Mouse (Mus musculus) natural killer cell, adult 2 months (primary cell): ENCODE measurements around the gene Psme1.

Experiments
- DNase-seq, 2 experiments: peaks; one replicate each; pipeline ENCODE4 v3.0.0; 2022; ENCODE audit warnings: low spot score in 2 of 2

Gene Psme1

DNA sequence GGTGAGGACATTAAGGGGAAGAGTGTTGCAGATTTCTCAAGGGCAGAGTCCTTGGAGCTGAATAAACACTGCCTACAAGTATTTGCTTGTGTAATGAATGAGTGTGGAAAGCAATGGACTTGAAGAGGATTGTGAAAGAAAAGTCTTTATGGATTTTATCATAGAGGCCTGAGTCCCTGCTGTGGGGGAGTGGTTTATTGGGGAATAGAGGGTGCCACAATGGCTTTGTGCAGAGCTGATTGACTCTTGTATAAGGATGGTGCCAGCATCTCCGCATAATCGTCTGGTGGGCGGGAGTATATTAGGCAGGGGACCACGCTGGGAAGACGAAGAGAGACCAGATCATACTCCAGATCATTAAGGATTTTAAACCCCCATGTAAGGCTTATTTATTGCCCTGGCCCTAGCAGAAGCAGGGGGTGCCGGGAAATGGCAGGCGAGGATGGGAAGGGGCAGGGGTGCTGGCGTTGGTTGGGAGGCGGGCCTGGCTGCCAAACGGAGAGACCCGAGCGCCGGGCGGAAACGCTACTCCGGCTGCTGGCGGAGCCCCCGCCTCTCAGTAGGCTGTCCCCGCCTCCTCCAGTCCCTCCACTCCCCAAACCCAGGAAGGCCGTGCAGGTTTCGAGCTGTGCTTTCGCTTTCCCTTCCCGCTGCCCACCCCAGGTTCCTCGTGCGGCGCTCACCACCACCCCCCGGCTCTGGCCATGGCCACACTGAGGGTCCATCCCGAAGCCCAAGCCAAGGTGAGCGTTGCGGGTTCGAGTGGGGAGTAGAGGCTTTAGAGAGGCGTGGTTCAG lies at the start of gene Psme1:
Psme1 (plus strand) TSS at position 253 of the 797 bp plus-strand sequence.
- DNase-seq: peak; percentile 75 to 76

DNA sequence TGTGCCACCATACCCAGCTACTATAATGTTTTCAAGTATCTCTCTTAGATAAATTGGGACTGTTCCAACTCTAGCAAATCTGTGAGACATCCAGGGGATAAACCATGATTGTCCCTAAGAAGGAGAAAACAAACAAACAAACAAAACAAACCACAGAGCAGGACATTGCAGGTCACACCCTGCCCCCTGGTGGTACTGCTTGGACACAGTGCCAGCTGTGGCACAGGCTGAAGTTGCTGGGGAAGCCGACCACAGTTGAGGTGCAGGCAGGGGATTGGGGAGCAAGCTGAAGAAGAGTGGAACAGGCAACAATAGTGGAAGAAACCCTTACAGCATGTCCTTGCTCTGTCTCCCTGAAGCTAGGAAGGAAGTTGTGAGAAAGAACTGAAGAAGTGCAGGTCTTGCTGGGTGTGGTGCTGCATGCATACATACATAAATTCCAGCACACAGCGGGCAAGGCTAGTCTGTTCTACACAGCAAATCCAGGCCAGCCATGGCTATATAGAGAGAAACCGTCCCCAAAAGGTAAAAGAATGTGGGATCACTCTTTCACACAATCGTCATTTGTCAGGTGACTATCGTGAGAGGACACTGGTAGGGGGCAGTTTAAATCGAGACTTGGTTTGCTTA lies 41.7 kb upstream of the Psme1 start:
- peak in 1 of 2 experiments; percentile 41 for DNase-seq

DNA sequence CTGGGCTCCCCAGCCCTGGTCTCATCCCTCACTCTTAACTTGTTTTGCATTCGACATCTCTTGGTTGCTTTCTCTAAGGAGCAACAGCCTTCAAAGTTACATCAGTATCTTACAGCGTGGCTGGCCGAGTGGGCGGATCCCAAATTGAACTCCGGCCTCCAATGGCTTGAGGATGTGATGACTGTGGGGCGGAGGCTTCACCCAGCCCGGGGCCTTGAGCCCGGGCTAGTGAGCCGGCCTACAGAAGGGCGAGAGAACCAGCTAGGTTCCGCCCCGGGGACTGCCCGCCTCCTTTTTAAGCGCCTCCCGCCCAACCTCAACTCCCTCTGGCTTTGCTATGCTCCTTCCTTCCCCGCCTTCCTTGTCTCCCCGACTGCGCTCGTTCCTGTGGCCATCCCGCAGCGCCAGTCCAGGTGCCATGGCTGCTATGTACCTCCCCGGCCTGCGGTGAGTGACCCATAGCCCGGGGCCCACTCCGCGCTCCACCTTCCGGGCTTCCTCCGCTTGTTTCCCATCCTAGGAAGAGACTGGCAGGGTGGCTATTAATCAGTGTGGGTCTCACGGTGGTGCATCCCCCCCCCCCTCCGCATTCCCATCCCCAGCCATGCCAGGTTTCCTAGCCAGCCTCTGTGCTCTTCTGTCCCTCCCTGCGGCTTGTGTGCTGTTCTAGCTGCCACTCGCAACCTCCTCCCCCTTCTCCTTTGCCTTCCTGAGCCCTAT lies 37.7 kb upstream of the Psme1 start, which contains the start of gene Pck2:
Pck2 (plus strand) TSS at position 200 of the 720 bp plus-strand sequence.
- peak; percentile 77 for DNase-seq

DNA sequence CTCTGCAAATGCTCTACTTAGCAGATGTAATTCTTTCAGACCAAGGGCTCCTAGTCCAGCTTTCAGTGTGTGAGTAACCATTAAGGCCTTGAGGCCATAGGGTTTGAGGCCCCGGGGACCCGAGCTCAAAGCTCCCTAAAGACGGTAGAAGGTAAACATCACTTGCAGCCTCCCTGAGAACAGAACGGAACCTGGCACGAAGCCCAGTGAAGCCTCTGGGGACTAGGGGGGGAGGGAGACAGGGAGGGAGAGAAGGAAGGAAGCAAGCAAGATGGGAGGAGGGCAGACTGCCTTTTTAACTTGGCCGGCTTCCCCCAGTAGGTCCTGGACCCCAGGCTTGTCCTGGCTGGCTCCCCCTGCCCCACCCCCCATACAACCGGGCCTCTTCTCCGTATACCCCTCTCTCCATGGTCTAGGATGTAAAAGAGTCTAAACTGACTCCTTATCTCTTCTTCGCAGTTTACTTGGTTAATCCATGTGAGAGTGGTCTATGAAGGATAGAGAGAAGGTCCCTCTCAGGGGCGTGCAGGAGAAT lies 37.1 kb upstream of the Psme1 start:
- DNase-seq: peak; percentile 12 to 62

DNA sequence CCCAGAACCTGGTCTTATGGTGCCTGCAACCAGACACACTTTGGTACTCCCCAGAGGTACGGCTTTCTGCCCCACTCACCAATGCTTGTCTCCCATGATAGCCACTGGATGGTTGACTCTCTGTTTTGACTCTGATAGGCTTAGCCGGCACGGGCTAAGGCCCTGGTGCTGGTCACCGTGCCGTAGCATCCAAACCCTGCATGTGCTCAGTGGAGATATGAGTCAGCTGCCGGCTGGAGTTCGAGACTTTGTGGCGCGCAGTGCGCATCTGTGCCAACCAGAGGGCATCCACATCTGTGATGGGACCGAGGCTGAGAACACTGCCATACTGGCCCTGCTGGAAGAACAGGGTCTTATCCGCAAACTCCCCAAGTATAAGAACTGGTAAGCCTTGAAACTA lies 35.7 kb upstream of the Psme1 start:
- DNase-seq: no peak

DNA sequence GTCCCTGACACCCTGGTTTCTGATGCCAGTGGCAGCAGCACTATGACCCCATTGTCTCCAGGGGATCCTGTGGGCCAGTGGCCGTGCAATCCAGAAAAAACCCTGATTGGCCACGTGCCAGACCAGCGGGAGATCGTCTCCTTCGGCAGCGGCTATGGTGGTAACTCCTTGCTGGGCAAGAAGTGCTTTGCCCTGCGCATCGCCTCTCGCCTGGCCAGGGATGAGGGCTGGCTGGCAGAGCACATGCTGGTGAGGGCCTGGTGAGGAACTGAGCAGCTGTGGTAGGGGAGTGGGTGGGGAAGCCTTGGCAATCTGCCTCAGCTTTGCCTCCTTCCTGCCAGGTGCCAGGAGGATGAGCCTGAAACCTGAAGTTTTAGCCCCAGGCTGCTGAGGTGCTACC lies 33.6 kb upstream of the Psme1 start:
- DNase-seq: no peak

DNA sequence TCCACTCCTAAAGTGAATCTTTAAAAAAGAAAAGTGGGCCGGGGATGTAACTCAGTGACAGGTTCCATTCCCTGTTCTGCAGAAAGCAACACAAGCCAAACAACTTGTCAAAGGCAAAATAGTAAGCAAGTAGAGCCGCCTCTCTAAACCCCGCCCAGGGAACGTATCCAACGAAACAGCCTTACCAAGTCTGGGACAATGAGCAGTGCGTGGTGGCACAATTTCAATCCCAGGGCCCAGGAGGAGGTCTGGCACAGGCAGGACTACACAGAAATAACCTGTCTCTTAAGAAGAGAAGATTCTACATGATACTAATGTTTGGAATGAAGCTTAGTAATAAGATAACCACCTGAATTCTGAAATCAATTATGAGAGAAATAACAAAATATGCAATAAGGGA lies 27.7 kb upstream of the Psme1 start:
- no peak for DNase-seq

DNA sequence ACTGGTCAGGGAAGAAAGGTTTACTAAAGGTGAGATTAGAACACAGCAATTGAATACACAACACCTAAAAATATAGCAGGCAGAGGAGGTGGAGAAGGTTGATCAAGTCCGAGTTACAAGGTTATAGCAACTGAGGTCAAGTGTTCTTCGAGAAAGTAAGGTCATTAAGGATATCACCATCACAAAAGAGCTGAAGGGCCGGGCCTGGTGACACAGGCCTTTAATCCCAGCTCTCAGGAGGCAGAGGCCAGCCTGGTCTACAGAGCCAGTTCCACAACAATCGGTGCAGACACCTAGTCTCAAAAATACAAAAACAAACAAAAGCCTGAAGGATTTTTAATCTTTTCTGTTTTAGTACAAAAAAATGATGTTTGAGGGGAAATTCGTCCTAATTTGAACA lies 26.6 kb upstream of the Psme1 start:
- DNase-seq: no peak

DNA sequence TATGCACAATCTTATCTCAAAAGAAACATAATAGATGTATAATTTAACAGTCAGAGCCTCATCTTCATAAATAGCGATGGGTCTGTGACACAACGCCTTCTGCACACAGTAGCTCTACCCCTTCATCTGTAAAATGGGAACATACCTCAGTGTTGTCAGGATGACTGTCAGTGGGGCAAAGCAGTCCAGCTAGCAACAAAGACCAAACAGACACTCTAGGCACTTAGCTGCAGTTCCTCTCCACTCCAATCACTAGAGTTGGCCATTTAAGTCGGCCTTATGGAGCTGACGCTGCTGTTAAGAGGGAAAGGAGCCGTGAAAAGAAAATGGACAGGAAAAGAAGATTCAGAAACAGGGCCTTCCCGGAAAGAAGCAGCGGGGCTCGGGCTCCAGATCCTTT lies 26.1 kb upstream of the Psme1 start:
- no peak for DNase-seq

DNA sequence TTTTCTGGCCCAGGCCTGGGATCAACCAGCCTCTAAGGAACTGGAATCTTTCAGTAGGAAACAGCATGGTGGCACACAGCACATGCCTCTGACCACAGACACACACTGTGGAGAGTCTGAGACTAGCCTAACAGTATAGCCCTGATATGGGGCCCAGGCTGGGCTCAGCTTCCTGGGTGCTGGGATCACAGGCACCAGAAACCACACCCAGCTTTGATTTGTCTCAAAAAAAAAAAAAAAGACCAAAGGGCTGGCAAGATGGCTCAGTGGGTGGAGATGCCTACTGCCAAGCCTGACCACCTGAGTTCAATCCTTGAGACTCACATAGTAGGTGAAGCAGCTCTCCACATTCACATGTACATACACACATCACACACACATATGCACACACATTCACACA lies 23.3 kb upstream of the Psme1 start:
- no peak for DNase-seq

DNA sequence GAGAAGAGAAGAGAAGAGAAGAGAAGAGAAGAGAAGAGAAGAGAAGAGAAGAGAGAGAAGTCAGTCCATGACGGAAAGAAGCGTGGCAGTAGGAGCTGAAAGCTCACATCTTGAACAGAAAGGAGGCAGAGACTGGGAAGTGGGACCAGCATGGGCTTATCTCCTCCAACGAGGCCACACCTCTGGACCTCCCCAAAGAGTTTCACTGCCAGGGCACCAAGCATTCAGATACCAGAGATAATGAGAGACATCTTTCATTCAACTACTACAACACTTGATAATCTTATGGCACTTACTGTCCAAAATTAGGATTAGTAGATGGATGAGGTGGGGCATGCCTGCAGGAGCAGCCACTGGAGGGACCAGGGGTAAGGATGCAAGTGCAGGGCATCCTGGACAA lies 22.1 kb upstream of the Psme1 start:
- DNase-seq: no peak

DNA sequence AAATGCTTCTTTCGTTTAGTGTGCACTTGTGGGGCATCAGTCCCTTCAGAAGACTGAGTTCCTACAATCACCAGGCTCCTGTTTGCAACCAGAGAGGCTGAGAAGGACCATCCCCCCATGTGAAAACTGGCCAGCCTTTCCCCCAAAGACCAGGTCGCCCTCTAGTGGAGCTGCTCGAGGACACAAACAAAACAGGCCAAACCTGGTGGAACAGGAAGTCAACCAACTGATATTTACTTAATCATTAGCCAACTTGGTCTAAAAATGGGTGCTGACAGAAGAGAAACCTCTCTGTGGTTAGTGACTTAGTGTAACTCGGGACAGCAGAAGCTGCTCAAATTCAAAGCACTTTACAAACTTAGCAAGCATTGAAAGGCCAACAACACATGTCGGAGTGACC lies 20.9 kb upstream of the Psme1 start:
- DNase-seq: peak; percentile 77 to 87

DNA sequence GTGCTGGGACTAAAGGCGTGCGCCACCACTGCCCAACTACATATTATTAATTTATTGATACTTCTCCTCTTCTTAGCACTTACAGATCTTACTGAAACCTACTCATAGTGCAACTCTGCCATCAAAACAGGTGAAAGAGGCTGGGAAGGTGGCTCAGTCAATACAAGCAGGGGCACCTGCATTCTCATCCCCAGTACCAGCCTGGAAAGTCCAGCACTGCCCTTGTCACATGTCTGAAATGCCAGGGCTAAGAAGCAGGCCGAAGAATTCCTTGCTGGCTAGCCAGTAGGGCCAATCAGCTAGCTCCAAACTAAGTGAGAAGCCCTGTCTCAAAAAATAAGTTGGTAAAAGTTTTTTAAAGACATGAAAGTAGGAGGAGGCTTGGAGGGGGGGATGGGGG lies 20.3 kb upstream of the Psme1 start:
- DNase-seq: no peak

DNA sequence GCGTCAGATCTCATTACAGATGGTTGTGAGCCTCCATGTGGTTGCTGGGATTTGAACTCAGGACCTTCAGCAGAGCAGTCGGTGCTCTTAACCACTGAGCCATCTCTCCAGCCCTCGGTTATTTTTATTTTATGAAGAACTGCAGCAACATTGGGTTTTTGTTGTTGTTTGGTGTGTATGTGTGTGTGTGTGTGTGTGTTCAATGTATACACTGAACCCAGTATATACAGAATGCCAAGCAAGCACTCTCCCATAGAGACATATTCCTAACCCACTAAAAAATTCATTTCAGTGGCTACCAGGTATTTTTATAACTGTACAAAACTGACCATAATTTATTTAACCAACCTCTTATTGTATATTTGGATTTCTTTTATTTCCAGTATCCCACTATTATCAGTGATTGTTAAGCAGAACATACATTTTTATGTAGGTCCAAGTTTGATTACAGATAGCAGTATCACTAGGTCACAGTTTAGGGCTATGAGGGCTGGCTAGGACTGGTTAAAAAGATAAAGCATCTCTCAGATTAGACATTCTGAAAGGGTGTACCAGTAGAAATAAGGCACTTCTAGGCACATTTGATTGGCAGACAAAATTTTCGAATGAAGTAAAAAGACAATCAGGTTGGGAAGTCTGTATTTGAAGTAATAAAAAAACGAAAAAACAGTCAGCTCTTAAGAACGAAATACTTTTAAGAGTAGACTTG lies 19.0 kb upstream of the Psme1 start:
- no peak for DNase-seq

DNA sequence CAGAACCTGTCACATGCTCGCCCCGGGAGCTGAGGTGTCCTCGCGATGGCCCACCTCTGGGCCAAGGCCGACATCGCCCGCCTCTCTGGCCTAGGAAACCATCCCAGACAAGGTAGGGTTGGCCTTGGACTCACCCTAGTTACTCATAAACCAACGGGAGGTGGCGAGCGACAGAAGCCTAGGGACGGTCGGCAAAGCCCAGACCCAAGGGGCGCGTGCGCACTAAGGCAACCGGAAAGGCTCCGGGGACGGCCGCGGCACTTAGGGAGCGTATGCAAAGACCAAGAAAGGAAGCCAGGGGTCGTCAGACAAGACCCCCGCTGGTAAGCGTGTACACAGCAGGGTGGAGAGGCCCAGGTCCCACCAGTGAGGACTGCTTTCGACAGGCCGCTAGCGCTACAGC lies 18.1 kb upstream of the Psme1 start, which contains the start of gene Dcaf11:
Dcaf11 (plus strand) TSS at position 208 of the 403 bp plus-strand sequence.
- peak; percentile 89 to 90 for DNase-seq

DNA sequence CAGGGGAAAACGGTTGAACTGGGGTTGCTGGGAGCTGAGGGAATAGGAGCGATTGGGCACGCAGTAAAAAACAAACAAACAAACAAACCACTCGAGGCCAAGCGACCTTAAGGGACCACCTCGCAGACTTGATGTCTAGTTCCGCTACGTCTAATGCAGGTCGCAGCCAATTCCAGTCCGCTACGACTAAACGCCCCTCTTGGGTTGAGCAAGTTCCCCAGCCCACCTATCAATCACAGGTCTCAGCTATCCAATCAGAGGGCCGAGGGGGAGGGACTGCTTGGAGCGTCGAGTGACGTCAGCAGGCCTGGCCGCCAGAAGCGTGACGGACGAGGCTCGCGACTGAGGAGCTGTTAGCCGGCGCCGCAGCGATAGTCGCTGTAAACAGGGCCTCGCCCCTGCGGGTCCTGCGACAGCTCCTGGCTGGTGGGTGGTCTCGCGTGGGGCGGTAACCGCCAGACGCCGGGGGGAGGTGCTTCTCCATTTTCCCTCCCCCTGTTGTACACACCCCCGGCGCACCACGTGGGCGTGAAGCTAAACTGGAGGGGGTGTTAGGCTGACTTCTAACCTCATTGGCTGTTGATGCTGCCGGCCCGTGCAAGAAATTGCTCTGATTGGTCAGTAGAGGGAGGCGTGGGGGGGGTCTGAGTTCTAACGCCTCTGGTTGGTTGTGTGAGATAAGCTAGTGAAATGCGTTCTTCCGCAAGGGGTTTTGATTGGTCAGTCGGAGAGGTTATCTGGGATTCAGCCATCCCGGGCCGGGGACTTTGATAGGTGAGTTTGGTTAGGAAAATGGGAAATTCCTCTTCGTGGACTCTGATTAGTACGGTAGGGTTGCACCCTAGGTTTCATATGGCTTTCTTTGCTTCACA lies 17.5 kb upstream of the Psme1 start, which contains the start of gene A730061H03Rik:
A730061H03Rik (minus strand) TSS at position 205 of the 872 bp plus-strand sequence.
- peak; percentile 99 for DNase-seq

DNA sequence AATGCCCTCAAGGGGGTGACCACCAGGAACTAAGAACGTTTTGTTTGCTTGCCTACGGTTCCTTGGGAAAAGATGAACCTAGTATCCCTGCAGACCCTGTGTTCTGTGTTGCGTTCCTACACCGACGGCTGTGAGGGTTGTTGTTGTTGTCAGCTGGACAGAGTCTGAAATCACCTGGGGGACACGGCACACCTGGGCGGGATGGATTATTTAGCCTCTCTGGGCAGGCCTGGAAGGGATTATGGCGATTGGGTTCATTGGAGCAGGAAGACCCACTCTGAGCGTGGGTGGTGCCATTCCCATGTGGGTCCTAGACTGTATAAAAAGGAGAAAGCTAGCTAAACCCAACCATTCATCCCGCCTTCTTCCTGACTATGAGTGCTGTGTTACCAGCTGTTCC lies 16.1 kb upstream of the Psme1 start:
- no peak for DNase-seq

DNA sequence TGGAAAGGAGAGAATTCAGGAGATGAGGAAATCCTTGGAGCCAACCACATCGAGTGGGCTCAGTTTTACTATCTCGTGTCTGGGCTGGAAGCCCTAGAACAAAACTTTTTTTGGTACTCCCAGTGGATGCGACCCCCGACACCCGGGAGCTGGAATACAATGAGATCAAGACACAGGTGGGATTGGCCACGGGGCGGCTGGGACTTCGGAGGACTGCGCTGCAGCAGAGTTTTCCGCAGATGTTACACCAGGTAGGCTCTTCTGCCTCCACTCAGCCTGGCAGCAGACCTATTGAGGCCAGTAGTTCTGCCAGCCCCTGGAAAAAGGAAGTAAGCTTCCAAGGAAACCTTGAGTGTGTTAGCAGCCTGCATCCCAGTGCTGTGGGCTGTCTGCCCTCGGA lies 14.7 kb upstream of the Psme1 start:
- no peak for DNase-seq

DNA sequence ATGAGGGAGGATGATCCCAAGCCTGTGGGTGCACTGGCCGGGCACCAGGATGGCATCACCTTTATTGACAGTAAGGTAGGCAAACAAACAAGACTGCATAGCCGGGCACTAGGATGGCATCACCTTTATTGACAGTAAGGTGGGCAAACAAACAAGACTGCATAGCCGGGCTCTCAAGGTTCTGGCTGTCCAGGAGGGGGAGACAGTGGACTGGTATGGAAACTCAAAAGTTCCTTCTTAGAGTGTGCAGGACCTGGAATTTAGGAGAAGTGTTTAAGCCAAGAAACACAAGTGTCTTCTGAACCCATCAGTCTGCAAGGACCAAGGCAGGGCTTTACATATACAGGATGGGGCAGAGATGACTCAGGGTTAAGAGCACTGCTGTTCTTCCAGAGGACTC lies 12.2 kb upstream of the Psme1 start:
- no peak for DNase-seq

DNA sequence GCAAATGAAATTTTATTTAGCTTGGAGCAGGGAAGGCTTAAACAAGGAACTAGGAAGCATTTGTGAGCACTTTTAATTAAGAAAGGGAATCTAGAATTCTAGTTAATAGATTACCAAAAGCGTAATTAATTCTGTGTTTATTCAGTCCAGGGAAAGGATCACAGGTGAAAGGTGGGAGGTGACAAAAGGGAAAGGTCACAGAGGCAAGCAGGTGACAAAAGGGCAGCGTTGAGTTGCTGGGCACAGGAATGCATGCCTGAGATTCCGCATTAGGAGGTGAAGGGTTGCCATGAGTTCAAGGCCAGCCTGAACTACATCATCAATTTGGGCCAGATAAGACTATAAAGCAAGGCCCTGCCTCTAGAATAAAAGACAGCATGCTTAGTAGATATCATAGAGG lies 10.4 kb upstream of the Psme1 start:
- no peak for DNase-seq

DNA sequence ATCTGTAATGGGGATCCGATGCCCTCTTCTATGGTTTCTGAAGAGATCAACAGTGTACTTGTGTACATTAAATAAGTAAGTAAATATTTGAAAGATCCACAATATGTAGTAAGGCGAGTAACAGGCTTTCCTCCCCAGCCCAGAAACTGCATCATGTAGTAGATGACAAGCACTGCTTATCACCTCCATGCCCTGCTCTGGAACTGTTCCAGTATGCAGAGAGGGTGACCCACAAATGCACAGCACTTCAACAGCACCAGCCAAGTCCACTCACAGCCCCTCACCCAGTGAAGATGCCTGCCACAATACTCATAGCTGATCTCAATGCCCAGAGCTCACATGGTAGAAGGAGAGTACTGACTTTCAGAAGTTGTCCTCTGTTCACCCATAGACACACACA lies 7.3 kb upstream of the Psme1 start:
- no peak for DNase-seq
